Mouse (Mus musculus): ENCODE data around the gene Tmem174. TPM values are rescaled to one million over a fixed set of nuclear protein-coding genes. Genes with fewer than 3 reads are reported as not detected.

Tmem174 gene
- polyA plus RNA-seq, 1 experiment, result 0.25 TPM

- TF ChIP-seq CTCF (IDR thresholded peaks at IDR 0.05; ENCODE audit: borderline replicate concordance, insufficient read depth, low read depth, low read length) (no peak), POLR2A (IDR thresholded peaks at IDR 0.05; ENCODE audit: borderline replicate concordance, insufficient read depth, low read length) (no peak)
- no peak overlapping the region for H3K27ac ChIP-seq (ENCODE audit: insufficient read depth, low read length)
- H3K4me3 ChIP-seq (replicated peaks; ENCODE audit: insufficient read depth, low read depth, low read length), result no peak overlapping the region
- H3K4me1 ChIP-seq (ENCODE audit: control insufficient read depth, insufficient read depth, low read length), result no peaks in the 10 kb centered on the region
- 55% methylated on average over 20 of the region's 20 CpGs for WGBS
- H3K27me3 ChIP-seq (ENCODE audit: control insufficient read depth, insufficient read depth, low read length), result no peaks in the 10 kb centered on the region
- no peak for DNase-seq
Measured at GRCm38 (mm10) chr13:98631105-98631838, 5.9 kb downstream of the Tmem174 start.

GRCm38 (mm10) chr13:98626736-98627135 is 10.5 kb downstream of the Tmem174 start:
- DNase-seq, result no peak
- Histone ChIP-seq H3K27ac (ENCODE audit: insufficient read depth, low read length) (no peak overlapping the region), H3K4me3 (replicated peaks; ENCODE audit: insufficient read depth, low read depth, low read length) (no peak overlapping the region), H3K4me1 (ENCODE audit: control insufficient read depth, insufficient read depth, low read length) (no peaks in the 10 kb centered on the region), H3K27me3 (ENCODE audit: control insufficient read depth, insufficient read depth, low read length) (no peaks in the 10 kb centered on the region)
- WGBS, result 96% methylated on average over 20 of the region's 20 CpGs
- TF ChIP-seq POLR2A (IDR thresholded peaks at IDR 0.05; ENCODE audit: borderline replicate concordance, insufficient read depth, low read length), result no peak
- TF ChIP-seq CTCF (IDR thresholded peaks at IDR 0.05; ENCODE audit: borderline replicate concordance, insufficient read depth, low read depth, low read length), result no peak

GRCm38 (mm10) chr13:98624506-98624905 is 12.7 kb downstream of the Tmem174 start:
- Histone ChIP-seq H3K4me3 (replicated peaks; ENCODE audit: insufficient read depth, low read depth, low read length) (no peak overlapping the region), H3K4me1 (ENCODE audit: control insufficient read depth, insufficient read depth, low read length) (no peaks in the 10 kb centered on the region), H3K27ac (ENCODE audit: insufficient read depth, low read length) (no peak overlapping the region), H3K27me3 (ENCODE audit: control insufficient read depth, insufficient read depth, low read length) (no peaks in the 10 kb centered on the region)
- WGBS, result 90% methylated on average over 10 of the region's 10 CpGs
- no peak for DNase-seq
- TF ChIP-seq CTCF (IDR thresholded peaks at IDR 0.05; ENCODE audit: borderline replicate concordance, insufficient read depth, low read depth, low read length) (no peak), POLR2A (IDR thresholded peaks at IDR 0.05; ENCODE audit: borderline replicate concordance, insufficient read depth, low read length) (no peak)

GRCm38 (mm10) chr13:98622881-98623549 is 14.2 kb downstream of the Tmem174 start:
- DNase-seq, result no peak
- Histone ChIP-seq H3K27me3 (ENCODE audit: control insufficient read depth, insufficient read depth, low read length) (no peaks in the 10 kb centered on the region), H3K4me1 (ENCODE audit: control insufficient read depth, insufficient read depth, low read length) (no peaks in the 10 kb centered on the region), H3K27ac (ENCODE audit: insufficient read depth, low read length) (no peak overlapping the region), H3K4me3 (replicated peaks; ENCODE audit: insufficient read depth, low read depth, low read length) (no peak overlapping the region)
- TF ChIP-seq CTCF (IDR thresholded peaks at IDR 0.05; ENCODE audit: borderline replicate concordance, insufficient read depth, low read depth, low read length) (no peak), POLR2A (IDR thresholded peaks at IDR 0.05; ENCODE audit: borderline replicate concordance, insufficient read depth, low read length) (no peak)
- WGBS, result 69% methylated on average over 8 of the region's 8 CpGs

- WGBS, result 78% methylated on average over 17 of the region's 17 CpGs
- no peak overlapping the region for H3K4me3 ChIP-seq (replicated peaks; ENCODE audit: insufficient read depth, low read depth, low read length)
- no peaks in the 10 kb centered on the region for H3K4me1 ChIP-seq (ENCODE audit: control insufficient read depth, insufficient read depth, low read length)
- no peak for DNase-seq
- no peak overlapping the region for H3K27ac ChIP-seq (ENCODE audit: insufficient read depth, low read length)
- no peak for TF ChIP-seq CTCF (IDR thresholded peaks at IDR 0.05; ENCODE audit: borderline replicate concordance, insufficient read depth, low read depth, low read length)
- no peak for TF ChIP-seq POLR2A (IDR thresholded peaks at IDR 0.05; ENCODE audit: borderline replicate concordance, insufficient read depth, low read length)
- H3K27me3 ChIP-seq (ENCODE audit: control insufficient read depth, insufficient read depth, low read length), result no peaks in the 10 kb centered on the region
Measured at GRCm38 (mm10) chr13:98617429-98618067, 19.7 kb downstream of the Tmem174 start.

GRCm38 (mm10) chr13:98607885-98608477 is 29.2 kb downstream of the Tmem174 start:
- no peak overlapping the region for H3K4me3 ChIP-seq (replicated peaks; ENCODE audit: insufficient read depth, low read depth, low read length)
- no peaks in the 10 kb centered on the region for H3K27me3 ChIP-seq (ENCODE audit: control insufficient read depth, insufficient read depth, low read length)
- TF ChIP-seq POLR2A (IDR thresholded peaks at IDR 0.05; ENCODE audit: borderline replicate concordance, insufficient read depth, low read length), result no peak
- no peak for TF ChIP-seq CTCF (IDR thresholded peaks at IDR 0.05; ENCODE audit: borderline replicate concordance, insufficient read depth, low read depth, low read length)
- WGBS, result 10% methylated on average over 9 of the region's 9 CpGs
- no peak overlapping the region for H3K27ac ChIP-seq (ENCODE audit: insufficient read depth, low read length)
- H3K4me1 ChIP-seq (ENCODE audit: control insufficient read depth, insufficient read depth, low read length), result no peaks in the 10 kb centered on the region
- DNase-seq, result no peak

- Histone ChIP-seq H3K27ac (ENCODE audit: insufficient read depth, low read length) (no peak overlapping the region), H3K4me3 (replicated peaks; ENCODE audit: insufficient read depth, low read depth, low read length) (no peak overlapping the region), H3K27me3 (ENCODE audit: control insufficient read depth, insufficient read depth, low read length) (no peaks in the 10 kb centered on the region), H3K4me1 (ENCODE audit: control insufficient read depth, insufficient read depth, low read length) (no peaks in the 10 kb centered on the region)
- DNase-seq, result no peak
- TF ChIP-seq POLR2A (IDR thresholded peaks at IDR 0.05; ENCODE audit: borderline replicate concordance, insufficient read depth, low read length) (no peak), CTCF (IDR thresholded peaks at IDR 0.05; ENCODE audit: borderline replicate concordance, insufficient read depth, low read depth, low read length) (no peak)
- WGBS, result 94% methylated on average over 11 of the region's 11 CpGs
Measured at GRCm38 (mm10) chr13:98603799-98604198, 33.4 kb downstream of the Tmem174 start.
